Mouse (Mus musculus) limb, embryonic 15.5 days (tissue): ENCODE data around the gene Lrmda. TPM values are rescaled to one million over a fixed set of nuclear protein-coding genes. Genes with fewer than 3 reads are reported as not detected.

Experiments
- ATAC-seq: fragments of 200-750 bp; cut with Nextera tagmentation; 2 replicates; pipeline ENCODE4 v1.8.0; 2017; ENCODE audit warnings: low read depth, moderate TSS enrichment; ENCODE audit not compliant: insufficient number of reproducible peaks, low FRiP score, low TSS enrichment
- H3K27ac ChIP-seq: fragments of 300-500 bp; sonication (generic); 2 replicates; pipeline ENCODE4 v1.5.1; 2015; ENCODE audit warnings: moderate library complexity, mild to moderate bottlenecking, inconsistent platforms
- H3K27me3 ChIP-seq: fragments of 300-500 bp; sonication (generic); 2 replicates; pipeline ENCODE4 v1.6.1; 2015; ENCODE audit warnings: inconsistent platforms
- H3K36me3 ChIP-seq: fragments of 300-500 bp; sonication (generic); 2 replicates; pipeline ENCODE4 v1.6.1; 2015; ENCODE audit warnings: inconsistent platforms
- H3K4me1 ChIP-seq: fragments of 300-500 bp; sonication (generic); 2 replicates; pipeline ENCODE4 v1.6.1; 2015; ENCODE audit warnings: inconsistent platforms
- H3K4me2 ChIP-seq: fragments of 300-500 bp; sonication (generic); 2 replicates; pipeline ENCODE4 v1.6.1; 2015; ENCODE audit warnings: mild to moderate bottlenecking, inconsistent platforms
- H3K4me3 ChIP-seq: fragments of 300-500 bp; sonication (generic); 2 replicates; pipeline ENCODE4 v1.5.1; 2015; ENCODE audit warnings: mild to moderate bottlenecking, inconsistent platforms
- H3K9ac ChIP-seq: fragments of 300-500 bp; sonication (generic); 2 replicates; pipeline ENCODE4 v1.6.1; 2015; ENCODE audit warnings: inconsistent platforms
- H3K9me3 ChIP-seq: fragments of 300-500 bp; sonication (generic); 2 replicates; pipeline ENCODE4 v1.6.1; 2016; ENCODE audit warnings: inconsistent platforms
- WGBS: fragments of 180-500 bp; shearing (Covaris S2); methylation state at CpG from one replicate; pipeline ENCODE4 v1.1.7; 2015; 5-methylcytosine and 5-hydroxymethylcytosine counted together
- polyA plus RNA-seq: library from polyadenylated mRNA; unstranded; fragments of >200 nt; fragmentation: Nextera tagmentation; extraction: Ambion mirVana; gene quantifications from 2 replicates; pipeline ENCODE4 v1.2.1, GENCODE M21; 2015

Lrmda gene
- polyA plus RNA-seq, 1 experiment from 2014 or later = 0.17 TPM

GRCm38 (mm10) chr14:22323530-22324292, 304.2 kb downstream of the Lrmda start:
- Histone ChIP-seq H3K4me2 (no peak overlapping the region), H3K27me3 (no peaks in the 10 kb centered on the region), H3K4me3 (no peak overlapping the region), H3K27ac (no peak overlapping the region), H3K4me1 (no peaks in the 10 kb centered on the region), H3K36me3 (no peaks in the 10 kb centered on the region), H3K9me3 (no peaks in the 10 kb centered on the region), H3K9ac (no peak overlapping the region)
- no peak for ATAC-seq
- 67% methylated on average over 7 of the region's 7 CpGs for WGBS

- no peak overlapping the region for H3K4me2 ChIP-seq
- ATAC-seq = no peak
- no peaks in the 10 kb centered on the region for H3K4me1 ChIP-seq
- WGBS = 78% methylated on average over 11 of the region's 11 CpGs
- H3K9ac ChIP-seq = no peak overlapping the region
- no peaks in the 10 kb centered on the region for H3K36me3 ChIP-seq
- H3K27ac ChIP-seq = no peak overlapping the region
- no peaks in the 10 kb centered on the region for H3K27me3 ChIP-seq
- H3K4me3 ChIP-seq = no peak overlapping the region
- no peaks in the 10 kb centered on the region for H3K9me3 ChIP-seq
Measured at GRCm38 (mm10) chr14:22326218-22326964, 306.9 kb downstream of the Lrmda start.

DNA sequence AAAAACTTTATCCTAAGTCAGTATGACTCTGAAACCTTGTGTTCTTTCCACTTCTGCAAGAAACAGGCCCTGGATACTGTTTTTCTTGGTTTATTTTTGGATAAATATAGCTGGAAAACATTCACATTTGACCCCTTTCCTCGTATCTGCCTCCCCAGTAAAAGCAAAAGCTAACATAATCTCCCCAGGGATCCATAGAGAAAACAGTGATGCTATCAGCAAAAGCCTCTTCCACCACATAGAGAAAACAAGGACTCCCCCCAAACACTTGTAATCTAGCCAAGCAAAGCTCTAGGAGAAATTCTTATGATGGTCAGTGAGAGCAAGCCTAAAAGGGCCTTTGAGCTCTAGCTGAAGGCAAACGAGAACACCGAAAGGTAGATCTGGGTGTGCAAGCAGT, 309.7 kb downstream of the Lrmda start:
- no peak overlapping the region for H3K4me2 ChIP-seq
- no peak for ATAC-seq
- no peak overlapping the region for H3K4me3 ChIP-seq
- H3K27ac ChIP-seq = no peak overlapping the region
- no peaks in the 10 kb centered on the region for H3K4me1 ChIP-seq
- no peaks in the 10 kb centered on the region for H3K36me3 ChIP-seq
- H3K9ac ChIP-seq = no peak overlapping the region
- H3K27me3 ChIP-seq = no peaks in the 10 kb centered on the region
- no peaks in the 10 kb centered on the region for H3K9me3 ChIP-seq
- 74% methylated on average over 3 of the region's 3 CpGs for WGBS

- Histone ChIP-seq H3K27ac (no peak overlapping the region), H3K4me2 (no peak overlapping the region), H3K9me3 (no peaks in the 10 kb centered on the region), H3K36me3 (no peaks in the 10 kb centered on the region), H3K27me3 (no peaks in the 10 kb centered on the region), H3K9ac (no peak overlapping the region), H3K4me3 (no peak overlapping the region), H3K4me1 (no peaks in the 10 kb centered on the region)
- WGBS = 93% methylated on average over 5 of the region's 5 CpGs
- no peak for ATAC-seq
Measured at GRCm38 (mm10) chr14:22335101-22335820, 315.7 kb downstream of the Lrmda start.

DNA sequence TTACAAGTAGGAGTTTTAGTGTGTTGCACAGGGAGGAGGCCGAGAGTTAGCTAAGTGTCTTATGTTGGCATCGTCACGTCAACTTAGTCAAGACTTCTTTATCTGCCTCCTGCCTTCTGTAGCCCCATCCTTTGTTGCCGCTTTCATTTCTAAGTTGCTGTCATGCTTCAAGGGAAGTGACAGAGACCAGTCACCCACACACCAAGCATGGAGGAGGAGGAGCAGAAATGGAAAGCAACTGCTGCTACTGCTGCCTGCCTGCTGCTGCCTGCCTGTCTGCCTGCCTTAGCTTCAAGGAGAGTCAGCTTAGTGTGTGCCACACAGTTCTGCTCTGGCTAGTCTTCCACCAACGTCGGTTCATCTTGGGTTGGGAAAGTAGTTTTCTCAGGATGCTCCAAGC, 319.7 kb downstream of the Lrmda start:
- WGBS = 87% methylated on average over 6 of the region's 6 CpGs
- H3K4me1 ChIP-seq = no peaks in the 10 kb centered on the region
- H3K36me3 ChIP-seq = no peaks in the 10 kb centered on the region
- no peaks in the 10 kb centered on the region for H3K9me3 ChIP-seq
- no peaks in the 10 kb centered on the region for H3K27me3 ChIP-seq
- H3K4me2 ChIP-seq = no peak overlapping the region
- no peak overlapping the region for H3K27ac ChIP-seq
- no peak overlapping the region for H3K4me3 ChIP-seq
- no peak overlapping the region for H3K9ac ChIP-seq
- ATAC-seq = no peak

GRCm38 (mm10) chr14:22343357-22343756, 323.8 kb downstream of the Lrmda start:
- Histone ChIP-seq H3K9ac (no peak overlapping the region), H3K4me1 (no peaks in the 10 kb centered on the region), H3K4me3 (no peak overlapping the region), H3K4me2 (no peak overlapping the region), H3K9me3 (no peaks in the 10 kb centered on the region), H3K27ac (no peak overlapping the region), H3K27me3 (no peaks in the 10 kb centered on the region), H3K36me3 (no peaks in the 10 kb centered on the region)
- WGBS = 50% methylated on average over 4 of the region's 4 CpGs
- no peak for ATAC-seq

DNA sequence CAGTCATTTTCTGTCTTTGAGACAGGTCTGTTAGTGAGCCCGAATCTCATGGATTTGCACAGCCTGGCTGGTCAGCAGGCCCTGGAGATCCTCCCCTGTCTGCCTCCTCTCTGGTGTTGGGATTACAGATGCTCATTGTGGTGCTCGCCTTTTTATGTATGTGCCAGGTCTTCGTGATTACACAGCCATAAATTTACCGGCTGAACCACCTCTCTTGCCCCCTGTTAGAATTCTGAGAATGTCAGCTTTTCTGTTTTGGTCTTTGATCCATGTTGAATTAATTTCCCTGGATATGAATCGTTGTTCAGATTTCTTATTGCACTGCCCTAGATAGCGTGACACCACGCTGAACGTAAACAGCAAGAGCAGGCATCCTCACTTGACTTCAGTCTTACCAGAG, 325.7 kb downstream of the Lrmda start:
- WGBS = 51% methylated on average over 8 of the region's 8 CpGs
- Histone ChIP-seq H3K27ac (no peak overlapping the region), H3K4me1 (no peaks in the 10 kb centered on the region), H3K4me3 (no peak overlapping the region), H3K9ac (no peak overlapping the region), H3K9me3 (no peaks in the 10 kb centered on the region), H3K36me3 (no peaks in the 10 kb centered on the region), H3K27me3 (no peaks in the 10 kb centered on the region), H3K4me2 (no peak overlapping the region)
- ATAC-seq = no peak

GRCm38 (mm10) chr14:22353626-22354025, 334.1 kb downstream of the Lrmda start:
- H3K9me3 ChIP-seq = no peaks in the 10 kb centered on the region
- no peak overlapping the region for H3K27ac ChIP-seq
- 65% methylated on average over 5 of the region's 5 CpGs for WGBS

GRCm38 (mm10) chr14:22354769-22355574, 335.5 kb downstream of the Lrmda start:
- H3K9ac ChIP-seq = no peak overlapping the region
- ATAC-seq = no peak
- no peak overlapping the region for H3K4me3 ChIP-seq
- H3K36me3 ChIP-seq = no peaks in the 10 kb centered on the region
- H3K4me2 ChIP-seq = no peak overlapping the region
- H3K4me1 ChIP-seq = peaks cover 5% of the 10 kb centered on the region; the same call in 1 of the 2 replicates
- H3K27ac ChIP-seq = no peak overlapping the region
- 55% methylated on average over 15 of the region's 15 CpGs for WGBS
- H3K27me3 ChIP-seq = no peaks in the 10 kb centered on the region
- H3K9me3 ChIP-seq = no peaks in the 10 kb centered on the region

More at GRCm38 (mm10) chr14:22353626-22354025, 334.1 kb downstream of the Lrmda start:
- no peaks in the 10 kb centered on the region for H3K36me3 ChIP-seq
- ATAC-seq = no peak
- no peak overlapping the region for H3K9ac ChIP-seq
- no peak overlapping the region for H3K4me2 ChIP-seq
- no peaks in the 10 kb centered on the region for H3K27me3 ChIP-seq
- no peak overlapping the region for H3K4me3 ChIP-seq
- H3K4me1 ChIP-seq = peaks cover 5% of the 10 kb centered on the region; the same call in 1 of the 2 replicates

GRCm38 (mm10) chr14:22357991-22358503, 338.5 kb downstream of the Lrmda start:
- Histone ChIP-seq H3K4me3 (no peak overlapping the region), H3K9ac (no peak overlapping the region), H3K9me3 (no peaks in the 10 kb centered on the region), H3K36me3 (no peaks in the 10 kb centered on the region), H3K27ac (no peak overlapping the region), H3K4me1 (peaks cover 5% of the 10 kb centered on the region; the same call in 1 of the 2 replicates), H3K4me2 (no peak overlapping the region), H3K27me3 (no peaks in the 10 kb centered on the region)
- ATAC-seq = no peak
- 56% methylated on average over 9 of the region's 9 CpGs for WGBS

- Histone ChIP-seq H3K27ac (peak overlapping the region; percentile 22; the same call in 1 of the 2 replicates), H3K4me3 (no peak overlapping the region), H3K4me2 (no peak overlapping the region), H3K36me3 (no peaks in the 10 kb centered on the region), H3K9me3 (no peaks in the 10 kb centered on the region), H3K4me1 (peaks cover 9% of the 10 kb centered on the region), H3K9ac (no peak overlapping the region), H3K27me3 (no peaks in the 10 kb centered on the region)
- no peak for ATAC-seq
- 48% methylated on average over 6 of the region's 6 CpGs for WGBS
Measured at GRCm38 (mm10) chr14:22364010-22364748, 344.7 kb downstream of the Lrmda start.
